Mouse (Mus musculus): Measurements from ENCODE around the gene Ubald2.
A peak's percentile ranks its signal among the peaks of the same experiment; 100 is the strongest.

- TF ChIP-seq CTCF (IDR thresholded peaks at IDR 0.05; ENCODE audit: extremely low read depth, insufficient read length, insufficient replicate concordance, low read depth, low read length) (peak; percentile 88; the same call in 1 of the 2 replicates), POLR2A (IDR thresholded peaks at IDR 0.05; ENCODE audit: low read depth, low read length) (no peak; the same call in 1 of the 2 replicates)
Observed at GRCm38 (mm10) chr11:116463833-116464232, 29.9 kb downstream of the Ubald2 start.
